Mouse (Mus musculus) MEL (cell line): ENCODE results near the gene Cntnap1. TPM values are rescaled to one million over a fixed set of nuclear protein-coding genes. Genes with fewer than 3 reads are reported as not detected.
A peak's percentile ranks its signal among the peaks of the same experiment; 100 is the strongest.

Experiments used
- DNase-seq: peaks from one replicate; pipeline ENCODE4 v3.0.0; 2011; ENCODE audit warnings: low read depth, low spot score
- H3K27ac ChIP-seq: 2 replicates; pipeline ENCODE4 v1.5.1; 2012; ENCODE audit warnings: low read depth, mild to moderate bottlenecking, control low read depth, low read length, moderate library complexity; ENCODE audit not compliant: control insufficient read depth
- H3K27me3 ChIP-seq, 2 experiments: fragments of 150-350 bp in 1 of 2; sonication (generic) in 1 of 2; 2 replicates each; pipeline ENCODE4 v1.6.1; 2012; ENCODE audit warnings: low read length in 2 of 2, mild to moderate bottlenecking in 2 of 2, improper control_type of control experiment in 1 of 2, moderate library complexity in 1 of 2; ENCODE audit not compliant: insufficient read depth in 2 of 2, control insufficient read depth in 1 of 2
- H3K36me3 ChIP-seq, 2 experiments: 2 replicates each; pipeline ENCODE4 v1.6.1; 2012 to 2014; ENCODE audit warnings: low read length in 2 of 2, improper control_type of control experiment in 1 of 2, inconsistent platforms in 1 of 2, mild to moderate bottlenecking in 1 of 2; ENCODE audit not compliant: insufficient read depth in 2 of 2, control insufficient read depth in 1 of 2
- H3K4me1 ChIP-seq, 2 experiments: fragments of 150-350 bp in 1 of 2; sonication (generic) in 1 of 2; 2 replicates each; pipeline ENCODE4 v1.6.1; 2012; ENCODE audit warnings: low read length in 2 of 2, improper control_type of control experiment in 1 of 2, mild to moderate bottlenecking in 1 of 2; ENCODE audit not compliant: insufficient read depth in 2 of 2, control insufficient read depth in 1 of 2
- H3K4me3 ChIP-seq, 2 experiments: fragments of 150-350 bp in 1 of 2; sonication (generic) in 1 of 2; 2 replicates each; pipeline ENCODE4 v1.5.1; 2012; ENCODE audit warnings: low read depth in 2 of 2, low read length in 2 of 2, mild to moderate bottlenecking in 2 of 2, moderate library complexity in 2 of 2, control low read depth in 1 of 2, improper control_type of control experiment in 1 of 2; ENCODE audit not compliant: control insufficient read depth in 1 of 2, insufficient read depth in 1 of 2
- H3K79me2 ChIP-seq: 2 replicates; pipeline ENCODE4 v1.6.1; 2012; ENCODE audit warnings: mild to moderate bottlenecking, low read length, moderate library complexity; ENCODE audit not compliant: control insufficient read depth, poor library complexity, insufficient read depth
- H3K9ac ChIP-seq: 2 replicates; pipeline ENCODE4 v1.6.1; 2012; ENCODE audit warnings: low read depth, mild to moderate bottlenecking, control low read depth, low read length, moderate library complexity; ENCODE audit not compliant: control insufficient read depth, poor library complexity, severe bottlenecking
- H3K9me3 ChIP-seq: fragments of 150-350 bp; sonication (generic); replicated peaks from 2 replicates; pipeline ENCODE4 v1.6.1; 2012; ENCODE audit warnings: mild to moderate bottlenecking, low read length, improper control_type of control experiment, moderate library complexity; ENCODE audit not compliant: insufficient read depth
- BHLHE40 ChIP-seq: IDR thresholded peaks from 2 replicates; pipeline ENCODE4 v1.6.1; 2012; ENCODE audit warnings: low read depth, mild to moderate bottlenecking, inconsistent platforms, low read length, improper control_type of control experiment, borderline replicate concordance
- CHD1 ChIP-seq: IDR thresholded peaks from 2 replicates; pipeline ENCODE4 v1.6.1; 2012; ENCODE audit warnings: low read depth, mild to moderate bottlenecking, inconsistent platforms, low read length, improper control_type of control experiment
- CTCF ChIP-seq, 3 experiments: IDR thresholded peaks in 2 of 3; conservative IDR thresholded peaks in 1 of 3; 2 replicates each; pipeline ENCODE4 v1.5.1; 2011 to 2012; ENCODE audit warnings: low read length in 3 of 3, low read depth in 2 of 3, mild to moderate bottlenecking in 2 of 3, improper control_type of control experiment in 1 of 3, inconsistent platforms in 1 of 3, mixed read lengths in 1 of 3, moderate library complexity in 1 of 3; ENCODE audit not compliant: control insufficient read depth in 1 of 3, insufficient read depth in 1 of 3, poor library complexity in 1 of 3, severe bottlenecking in 1 of 3
- E2F4 ChIP-seq: IDR thresholded peaks from 2 replicates; pipeline ENCODE4 v1.6.1; 2011; ENCODE audit warnings: low read depth, low read length, improper control_type of control experiment, borderline replicate concordance
- ELF1 ChIP-seq: IDR thresholded peaks from 2 replicates; pipeline ENCODE4 v1.6.1; 2014; ENCODE audit warnings: low read depth, mild to moderate bottlenecking, inconsistent platforms, low read length, improper control_type of control experiment, moderate library complexity
- EP300 ChIP-seq, 2 experiments: IDR thresholded peaks; 2 replicates each; pipeline ENCODE4 v1.6.1; 2011; ENCODE audit warnings: improper control_type of control experiment in 2 of 2, low read length in 2 of 2, low read depth in 1 of 2, mild to moderate bottlenecking in 1 of 2
- ETS1 ChIP-seq: IDR thresholded peaks from 2 replicates; pipeline ENCODE4 v1.6.1; 2012; ENCODE audit warnings: low read depth, mild to moderate bottlenecking, inconsistent platforms, low read length, improper control_type of control experiment, moderate library complexity
- GABPA ChIP-seq: IDR thresholded peaks from 2 replicates; pipeline ENCODE4 v1.6.1; 2012; ENCODE audit warnings: low read depth, mild to moderate bottlenecking, inconsistent platforms, low read length, improper control_type of control experiment, moderate library complexity
- GATA1 ChIP-seq: IDR thresholded peaks from 2 replicates; pipeline ENCODE4 v1.6.1; 2011; ENCODE audit warnings: low read depth, low read length, improper control_type of control experiment
- HCFC1 ChIP-seq: IDR thresholded peaks from 2 replicates; pipeline ENCODE4 v1.6.1; 2012; ENCODE audit warnings: low read depth, mild to moderate bottlenecking, inconsistent platforms, low read length, improper control_type of control experiment, moderate library complexity
- JUND ChIP-seq: IDR thresholded peaks from 2 replicates; pipeline ENCODE4 v1.6.1; 2011; ENCODE audit warnings: low read depth, mild to moderate bottlenecking, improper control_type of control experiment, low read length
- MAFK ChIP-seq: IDR thresholded peaks from 2 replicates; pipeline ENCODE4 v1.6.1; 2011; ENCODE audit warnings: low read depth, mild to moderate bottlenecking, low read length, improper control_type of control experiment, borderline replicate concordance
- MAX ChIP-seq: IDR thresholded peaks from 2 replicates; pipeline ENCODE4 v1.6.1; 2011; ENCODE audit warnings: low read length, improper control_type of control experiment
- MAZ ChIP-seq: IDR thresholded peaks from 2 replicates; pipeline ENCODE4 v1.6.1; 2012; ENCODE audit warnings: low read depth, mild to moderate bottlenecking, inconsistent platforms, low read length, improper control_type of control experiment
- MEF2A ChIP-seq: IDR thresholded peaks from 2 replicates; pipeline ENCODE4 v1.6.1; 2014; ENCODE audit warnings: low read depth, mild to moderate bottlenecking, inconsistent platforms, low read length, improper control_type of control experiment; ENCODE audit not compliant: poor library complexity, insufficient replicate concordance, severe bottlenecking; ENCODE audit errors: extremely low read depth
- MXI1 ChIP-seq: IDR thresholded peaks from 2 replicates; pipeline ENCODE4 v1.6.1; 2011; ENCODE audit warnings: mild to moderate bottlenecking, low read depth, low read length, improper control_type of control experiment
- MYB ChIP-seq: IDR thresholded peaks from 2 replicates; pipeline ENCODE4 v1.6.1; 2011; ENCODE audit warnings: mild to moderate bottlenecking, low read depth, low read length, improper control_type of control experiment
- MYC ChIP-seq: IDR thresholded peaks from 2 replicates; pipeline ENCODE4 v1.6.1; 2011; ENCODE audit warnings: low read depth, mild to moderate bottlenecking, low read length, improper control_type of control experiment, moderate library complexity
- NELFE ChIP-seq: IDR thresholded peaks from 2 replicates; pipeline ENCODE4 v1.6.1; 2011; ENCODE audit warnings: low read depth, low read length, improper control_type of control experiment
- NRF1 ChIP-seq: IDR thresholded peaks from 2 replicates; pipeline ENCODE4 v1.6.1; 2014; ENCODE audit warnings: low read depth, mild to moderate bottlenecking, inconsistent platforms, low read length, improper control_type of control experiment, moderate library complexity; ENCODE audit not compliant: poor library complexity, insufficient read depth, severe bottlenecking
- POLR2AphosphoS5 ChIP-seq: IDR thresholded peaks from 2 replicates; pipeline ENCODE4 v1.6.1; 2012; ENCODE audit warnings: low read depth, borderline replicate concordance, mild to moderate bottlenecking, inconsistent platforms, low read length, moderate library complexity, mixed read lengths
- RAD21 ChIP-seq: IDR thresholded peaks from 2 replicates; pipeline ENCODE4 v1.6.1; 2011; ENCODE audit warnings: mild to moderate bottlenecking, low read depth, low read length, improper control_type of control experiment
- RCOR1 ChIP-seq: IDR thresholded peaks from 2 replicates; pipeline ENCODE4 v1.6.1; 2012; ENCODE audit warnings: low read depth, mild to moderate bottlenecking, inconsistent platforms, low read length, improper control_type of control experiment
- SIN3A ChIP-seq: IDR thresholded peaks from 2 replicates; pipeline ENCODE4 v1.6.1; 2012; ENCODE audit warnings: low read length, improper control_type of control experiment, inconsistent platforms
- SMC3 ChIP-seq: IDR thresholded peaks from 2 replicates; pipeline ENCODE4 v1.6.1; 2011; ENCODE audit warnings: low read depth, low read length, improper control_type of control experiment
- TAL1 ChIP-seq: IDR thresholded peaks from 2 replicates; pipeline ENCODE4 v1.6.1; 2012; ENCODE audit warnings: mild to moderate bottlenecking, inconsistent platforms, low read length, moderate library complexity, mixed read lengths
- TBP ChIP-seq: IDR thresholded peaks from 2 replicates; pipeline ENCODE4 v1.8.0; 2011; ENCODE audit warnings: low read depth, low read length, improper control_type of control experiment
- TCF12 ChIP-seq: IDR thresholded peaks from 2 replicates; pipeline ENCODE4 v1.6.1; 2014; ENCODE audit warnings: low read depth, mild to moderate bottlenecking, inconsistent platforms, low read length, improper control_type of control experiment, moderate library complexity
- UBTF ChIP-seq: IDR thresholded peaks from 2 replicates; pipeline ENCODE4 v1.6.1; 2012; ENCODE audit warnings: low read depth, mild to moderate bottlenecking, inconsistent platforms, low read length, improper control_type of control experiment, moderate library complexity, borderline replicate concordance; ENCODE audit not compliant: insufficient read depth
- USF2 ChIP-seq, 2 experiments: IDR thresholded peaks; 2 replicates each; pipeline ENCODE4 v1.6.1; 2011 to 2012; ENCODE audit warnings: improper control_type of control experiment in 2 of 2, low read length in 2 of 2, borderline replicate concordance in 1 of 2, inconsistent platforms in 1 of 2, low read depth in 1 of 2, mild to moderate bottlenecking in 1 of 2; ENCODE audit not compliant: insufficient read depth in 1 of 2
- ZC3H11A ChIP-seq: IDR thresholded peaks from 2 replicates; pipeline ENCODE4 v1.6.1; 2012; ENCODE audit warnings: low read depth, mild to moderate bottlenecking, inconsistent platforms, low read length, improper control_type of control experiment
- ZKSCAN1 ChIP-seq: IDR thresholded peaks from 2 replicates; pipeline ENCODE4 v1.6.1; 2012; ENCODE audit warnings: low read depth, mild to moderate bottlenecking, inconsistent platforms, low read length, improper control_type of control experiment, moderate library complexity
- ZMIZ1 ChIP-seq: IDR thresholded peaks from 2 replicates; pipeline ENCODE4 v1.6.1; 2012; ENCODE audit warnings: low read depth, mild to moderate bottlenecking, inconsistent platforms, low read length, improper control_type of control experiment, moderate library complexity
- ZNF384 ChIP-seq: IDR thresholded peaks from 2 replicates; pipeline ENCODE4 v1.6.1; 2012; ENCODE audit warnings: low read depth, mild to moderate bottlenecking, inconsistent platforms, low read length, improper control_type of control experiment
- polyA plus RNA-seq, 2 experiments: library from polyadenylated mRNA; stranded (reverse) in 1 of 2; unstranded in 1 of 2; fragments of >175 nt in 1 of 2; fragments of >200 nt in 1 of 2; gene quantifications; 2 replicates each; pipeline versions ENCODE4 v1.2.1 to v1.2.4; 2012; ENCODE audit warnings: low replicate concordance in 2 of 2, low read depth in 1 of 2; ENCODE audit not compliant: insufficient read length in 2 of 2, insufficient read depth in 1 of 2, missing spikeins in 1 of 2
- total RNA-seq: library from RNA; depleted of rRNA; stranded (reverse); fragments of 300-350 nt; gene quantifications from 2 replicates; pipeline ENCODE4 v1.2.3, GENCODE M21; 2012

Cntnap1 gene
- total and polyA plus RNA-seq, 3 experiments, result 0.01 TPM; not detected in 2

DNA sequence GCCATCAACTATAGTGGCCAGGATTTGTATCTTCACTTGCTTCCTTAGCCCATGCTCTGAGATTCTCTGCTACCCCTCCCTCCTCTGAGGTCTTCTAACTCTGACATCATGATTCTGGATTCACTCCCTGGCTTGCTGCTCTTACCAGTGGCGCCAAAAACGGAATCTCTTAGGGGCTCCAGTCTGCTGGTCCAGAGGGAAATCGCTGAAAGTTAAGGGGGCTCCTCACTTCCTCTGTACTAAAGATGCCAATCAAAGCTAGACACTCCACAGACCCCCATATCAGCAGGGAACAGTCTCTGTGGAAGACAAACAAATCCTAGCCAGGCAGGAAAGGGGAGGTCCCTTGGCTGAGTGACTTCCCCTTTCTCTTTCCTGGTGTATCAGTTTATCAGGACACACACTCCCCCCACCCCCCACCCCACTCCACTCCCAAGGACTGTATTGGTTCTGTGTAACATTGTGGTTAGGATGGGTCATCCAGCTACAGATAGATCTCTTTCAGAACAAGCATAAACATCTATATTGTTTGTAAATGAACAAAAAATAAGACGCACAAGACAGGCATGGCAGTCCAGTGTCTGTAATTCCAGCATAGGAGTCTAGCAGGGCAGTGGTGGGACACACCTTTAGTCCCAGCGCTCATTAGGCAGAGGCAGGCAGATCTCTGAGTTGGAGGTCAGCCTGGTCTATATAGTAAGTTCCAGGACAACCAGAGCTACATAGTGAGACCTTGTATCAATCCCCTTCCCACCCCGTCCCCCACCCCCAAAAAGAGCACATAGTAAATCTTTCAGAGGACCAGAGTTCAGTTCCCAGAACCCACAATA lies 61.9 kb downstream of the Cntnap1 start:
- Histone ChIP-seq H3K9me3 (no peaks in the 10 kb centered on the region), H3K36me3 (peaks cover 0 to 14% of the 10 kb centered on the region in 2 experiments; a peak in 2 of 4 replicates), H3K4me1 (peaks cover 3 to 24% of the 10 kb centered on the region in 2 experiments; a peak in 3 of 4 replicates), H3K27me3 (peaks cover 0 to 4% of the 10 kb centered on the region in 2 experiments; a peak in 2 of 4 replicates), H3K9ac (no peak overlapping the region), H3K79me2 (no peaks in the 10 kb centered on the region), H3K27ac (no peak overlapping the region), H3K4me3 (no peak overlapping the region)
- DNase-seq, result peak; percentile 85
- TF ChIP-seq HCFC1 (no peak), MEF2A (no peak), CTCF (IDR thresholded peaks at IDR 0.05 in 2 of 3, conservative IDR thresholded peaks at IDR 0.05 in 1 of 3; ENCODE audit: control insufficient read depth in 1 of 3, insufficient read depth in 1 of 3, low read depth in 2 of 3, low read length in 3 of 3, poor library complexity in 1 of 3, severe bottlenecking in 1 of 3) (no peak), TAL1 (peak; percentile 96), GABPA (no peak), CHD1 (no peak), EP300 (IDR thresholded peaks at IDR 0.05; ENCODE audit: low read depth in 1 of 2, low read length in 2 of 2) (peak; percentile 96), USF2 (IDR thresholded peaks at IDR 0.05; ENCODE audit: borderline replicate concordance in 1 of 2, insufficient read depth in 1 of 2, low read depth in 1 of 2, low read length in 2 of 2) (no peak), ELF1 (0 out of 2 replicates have a peak, but pooled peaks have one; percentile 15), RAD21 (no peak), UBTF (no peak), POLR2AphosphoS5 (no peak), JUND (no peak), NELFE (no peak), ZNF384 (no peak), GATA1 (peak; percentile 96), E2F4 (no peak), ZKSCAN1 (no peak), MYB (no peak; the same call in 1 of the 2 replicates), ZC3H11A (no peak), SIN3A (peak; percentile 75), ZMIZ1 (no peak), MYC (0 out of 2 replicates have a peak, but pooled peaks have one; percentile 35), RCOR1 (peak; percentile 100), NRF1 (no peak), SMC3 (peak; percentile 1; the same call in 1 of the 2 replicates), TCF12 (peak; percentile 97), MAX (0 out of 2 replicates have a peak, but pooled peaks have one; percentile 26), TBP (no peak), BHLHE40 (peak; percentile 71; the same call in 1 of the 2 replicates), MAZ (peak; percentile 81), ETS1 (peak; percentile 69; the same call in 1 of the 2 replicates), MXI1 (no peak), MAFK (peak; percentile 78; the same call in 1 of the 2 replicates)
